ENCODE assay signal across 10 mouse cellular contexts in genomic region chr12:112182609-112182955, GRCm38 (mm10). TPM values are rescaled to one million over a fixed set of nuclear protein-coding genes. Genes with fewer than 3 reads are reported as not detected.
A peak's percentile ranks its signal among the peaks of the same experiment; 100 is the strongest.
DNase-seq lines count a peak whose midpoint lies in the region; ATAC-seq lines count a peak whose summit lies in the region.
"Had no signal": no experiment of that assay in that cellular context is flagged by ENCODE, and none has a peak within 500 bp of the region (broad histone marks: within the 10 kb centered on the region; RNA-seq: fewer than 3 reads in every experiment).

No protein-coding gene starts in this region.

- DNase-seq in kidney, postnatal 10 days, result peak; percentile 44
- DNase-seq in adrenal gland, postnatal 10 days, result peak; percentile 78
- DNase-seq in heart, postnatal 36 days, result peak; percentile 52 to 64
- no peak for DNase-seq in left cerebral cortex, adult 8-10 months (ENCODE audit: low spot score in 2 of 2)
- DNase-seq in spleen, postnatal 4 days (ENCODE audit: low spot score in 2 of 2), result no peak
- DNase-seq: left cerebral cortex, postnatal 4 days had no signal

- WGBS in kidney, embryonic 14.5 days, result 47% methylated on average over 7 of the region's 7 CpGs
- WGBS in embryonic facial prominence, embryonic 12.5 days, result 31% methylated on average over 7 of the region's 7 CpGs

- no peaks in the 10 kb centered on the region for H3K36me3 ChIP-seq in kidney, embryonic 14.5 days (ENCODE audit: control insufficient read depth, insufficient read depth, low read length)
- H3K36me3 ChIP-seq in embryonic facial prominence, embryonic 12.5 days, result peaks cover 14% of the 10 kb centered on the region
- H3K36me3 ChIP-seq: G1E had no signal

- 0 out of 2 replicates have a peak, but pooled peaks cover 2% of the 10 kb centered on the region for H3K27me3 ChIP-seq in kidney, embryonic 14.5 days (ENCODE audit: control insufficient read depth, insufficient read depth, low read length)
- no peaks in the 10 kb centered on the region for H3K27me3 ChIP-seq in embryonic facial prominence, embryonic 12.5 days

- no peak for ATAC-seq in kidney, embryonic 14.5 days (ENCODE audit: low FRiP score, low TSS enrichment)
- no peak for ATAC-seq in embryonic facial prominence, embryonic 12.5 days (ENCODE audit: insufficient number of reproducible peaks, insufficient read depth, low FRiP score, low TSS enrichment)

- H3K9me3 ChIP-seq in kidney, embryonic 14.5 days (ENCODE audit: control insufficient read depth, low read length), result no peaks in the 10 kb centered on the region
- H3K9me3 ChIP-seq in embryonic facial prominence, embryonic 12.5 days, result no peaks in the 10 kb centered on the region

- H3K4me1 ChIP-seq in kidney, embryonic 14.5 days (ENCODE audit: control insufficient read depth, insufficient read depth, low read length), result peaks cover 16% of the 10 kb centered on the region
- H3K4me1 ChIP-seq in embryonic facial prominence, embryonic 12.5 days, result peaks cover 26% of the 10 kb centered on the region

- H3K27ac ChIP-seq in kidney, embryonic 14.5 days (ENCODE audit: low read depth, low read length), result no peak overlapping the region
- H3K27ac ChIP-seq in embryonic facial prominence, embryonic 12.5 days, result peak overlapping the region; percentile 51; the same call in 1 of the 2 replicates
- H3K27ac ChIP-seq: kidney, postnatal 0 days had no signal

- no peak overlapping the region for H3K4me2 ChIP-seq in kidney, embryonic 14.5 days (replicated peaks; ENCODE audit: low read depth, low read length)
- H3K4me2 ChIP-seq in embryonic facial prominence, embryonic 12.5 days (replicated peaks), result no peak overlapping the region

- intact Hi-C loops in heart, postnatal 36 days (cut with DNase I), result no loop called here

- no peak overlapping the region for H3K4me3 ChIP-seq in kidney, embryonic 14.5 days (ENCODE audit: low read length)
- H3K4me3 ChIP-seq in embryonic facial prominence, embryonic 12.5 days, result no peak overlapping the region

- no peak overlapping the region for H3K9ac ChIP-seq in kidney, embryonic 14.5 days (ENCODE audit: low read depth, low read length)
- no peak overlapping the region for H3K9ac ChIP-seq in embryonic facial prominence, embryonic 12.5 days

RNA-seq across cellular contexts. Expression of gene Kif26a, which starts 36.6 kb away (rescaled TPM):
- polyA plus RNA-seq in kidney, embryonic 14.5 days (2014; fragmentation: Nextera tagmentation; extraction: Ambion mirVana), result 2.2 and 3.8 TPM in 2 replicates
- 10 to 100 TPM; 20.0 to 25.4 TPM for total RNA-seq in adrenal gland, postnatal 10 days (2021)
- polyA plus RNA-seq in embryonic facial prominence, embryonic 12.5 days (2016; fragmentation: Nextera tagmentation; extraction: Ambion mirVana), result 5.0 and 5.6 TPM in 2 replicates
- total RNA-seq in heart, postnatal 36 days (2021), result 10 to 100 TPM; 13.8 to 15.5 TPM
- 1 to 10 TPM; 4.8 to 5.7 (median 5.1) TPM for total RNA-seq in left cerebral cortex, adult 8-10 months (2022)
- total RNA-seq: G1E had no signal
- polyA plus RNA-seq: G1E had no signal

Comparison
In these comparisons a context has a peak if more than half of its experiments do, and no peak if none do; other contexts are left out.
1. DNase-seq: peak in kidney, postnatal 10 days (single experiment), adrenal gland, postnatal 10 days (single experiment) and heart, postnatal 36 days (2 of 2); none in left cerebral cortex, adult 8-10 months (0 of 2) and spleen, postnatal 4 days (0 of 2).